Mouse (Mus musculus): ENCODE results near the gene Spg20.

DNA sequence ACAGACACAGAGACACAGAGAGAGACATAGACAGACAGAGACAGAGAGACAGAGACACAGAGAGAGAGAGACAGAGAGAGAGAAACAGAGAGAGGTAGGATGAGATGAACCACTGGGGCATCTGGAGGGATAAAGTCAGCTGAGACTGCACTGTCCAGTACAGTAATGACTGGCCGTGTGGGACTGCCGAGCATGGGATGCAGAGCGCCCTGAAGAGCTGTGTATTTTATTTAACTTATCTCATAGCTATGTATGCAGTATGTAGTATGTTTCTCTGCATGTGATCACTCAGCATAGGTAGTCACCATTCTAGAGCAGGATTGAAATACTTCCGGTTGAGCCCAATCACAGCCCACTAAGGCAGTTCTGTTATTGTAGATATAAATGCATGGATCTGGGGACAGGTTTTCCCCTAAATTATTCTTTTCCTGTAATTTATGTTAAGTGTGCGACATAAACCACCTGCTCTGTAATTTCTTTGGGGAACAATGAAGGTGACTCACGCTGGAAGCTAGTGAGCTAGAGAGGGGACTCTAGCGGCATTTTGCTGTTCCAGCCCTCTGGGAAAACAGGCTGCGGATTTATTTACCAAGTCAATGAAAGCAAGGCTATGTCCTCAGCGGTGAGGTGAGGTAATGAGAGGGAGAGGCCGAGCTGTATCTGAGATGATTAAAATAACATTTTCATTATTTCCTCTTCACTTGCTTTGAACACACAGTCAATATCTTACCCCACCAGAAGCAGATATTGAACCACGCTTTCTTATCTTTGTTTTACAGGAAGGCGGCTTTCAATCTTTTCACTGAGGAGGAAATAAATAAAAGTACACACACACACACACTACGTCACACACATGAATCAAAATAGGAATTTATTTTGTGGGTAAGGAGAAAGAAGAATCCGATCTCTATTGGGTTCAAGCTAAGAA is 45.9 kb upstream of the Spg20 start:
- TF ChIP-seq CTCF (IDR thresholded peaks at IDR 0.05; ENCODE audit: insufficient read depth, low read depth, low read length) (no peak), POLR2A (IDR thresholded peaks at IDR 0.05; ENCODE audit: insufficient read depth, low read depth, low read length) (no peak)
